Mouse (Mus musculus) kidney, embryonic 14.5 days (tissue): ENCODE results near the gene Nyx. TPM values are rescaled to one million over a fixed set of nuclear protein-coding genes. Genes with fewer than 3 reads are reported as not detected.
"Not testable (repeated sequence)": the region's sequence is repeated elsewhere in the genome, so short reads cannot be mapped to it uniquely, and the experiment has no call there.

ENCODE experiments used
- ATAC-seq: fragments of 200-750 bp; cut with Nextera tagmentation; 2 replicates; pipeline ENCODE4 v1.8.0; 2017; ENCODE audit warnings: moderate number of reproducible peaks, mild to moderate bottlenecking, moderate TSS enrichment, moderate library complexity; ENCODE audit not compliant: low FRiP score, low TSS enrichment
- H3K27ac ChIP-seq: fragments of 300-500 bp; sonication (generic); 2 replicates; pipeline ENCODE4 v1.5.1; 2014; ENCODE audit warnings: low read depth, mild to moderate bottlenecking, low read length, moderate library complexity, mixed read lengths
- H3K27me3 ChIP-seq: fragments of 300-500 bp; sonication (generic); 2 replicates; pipeline ENCODE4 v1.6.1; 2014; ENCODE audit warnings: mild to moderate bottlenecking, low read length; ENCODE audit not compliant: control insufficient read depth, insufficient read depth
- H3K36me3 ChIP-seq: fragments of 300-500 bp; sonication (generic); 2 replicates; pipeline ENCODE4 v1.6.1; 2014; ENCODE audit warnings: low read length, mixed read lengths; ENCODE audit not compliant: control insufficient read depth, insufficient read depth
- H3K4me1 ChIP-seq: fragments of 300-500 bp; sonication (generic); 2 replicates; pipeline ENCODE4 v1.6.1; 2014; ENCODE audit warnings: low read length, mixed read lengths; ENCODE audit not compliant: control insufficient read depth, insufficient read depth
- H3K4me2 ChIP-seq: fragments of 300-500 bp; sonication (generic); replicated peaks from 2 replicates; pipeline ENCODE4 v1.6.1; 2014; ENCODE audit warnings: low read depth, mild to moderate bottlenecking, low read length
- H3K4me3 ChIP-seq: fragments of 300-500 bp; sonication (generic); 2 replicates; pipeline ENCODE4 v1.5.1; 2014; ENCODE audit warnings: mild to moderate bottlenecking, low read length
- H3K9ac ChIP-seq: fragments of 300-500 bp; sonication (generic); 2 replicates; pipeline ENCODE4 v1.6.1; 2014; ENCODE audit warnings: low read depth, mild to moderate bottlenecking, low read length, moderate library complexity
- H3K9me3 ChIP-seq: fragments of 300-500 bp; sonication (generic); 2 replicates; pipeline ENCODE4 v1.6.1; 2016; ENCODE audit warnings: low read length; ENCODE audit not compliant: control insufficient read depth
- WGBS: fragments of 180-500 bp; shearing (Covaris S2); extraction: QIAGEN DNeasy Blood & Tissue Kit; methylation state at CpG from one replicate; pipeline ENCODE4 v1.1.7; 2014; 5-methylcytosine and 5-hydroxymethylcytosine counted together
- polyA plus RNA-seq: library from polyadenylated mRNA; unstranded; fragments of >200 nt; fragmentation: Nextera tagmentation; extraction: Ambion mirVana; gene quantifications from 2 replicates; pipeline ENCODE4 v1.2.1, GENCODE M21; 2014

Nyx gene
- not detected in 2 replicates for polyA plus RNA-seq

GRCm38 (mm10) chrX:13465810-13466209, at the start of gene Nyx:
TSS of gene Nyx (plus strand) at chrX:13466110.
- no peak within 1 kb of the TSS for H3K4me2 ChIP-seq
- H3K4me3 ChIP-seq, result no peak within 1 kb of the TSS
- H3K9ac ChIP-seq, result no peak within 1 kb of the TSS
- 87% methylated on average over 3 of the region's 3 CpGs for WGBS
- H3K27me3 ChIP-seq, result peaks cover 3% of the 10 kb centered on the region; the same call in 1 of the 2 replicates
- no peaks in the 10 kb centered on the region for H3K9me3 ChIP-seq
- H3K4me1 ChIP-seq, result no peaks in the 10 kb centered on the region
- no peak within 1 kb of the TSS for H3K27ac ChIP-seq
- no peaks in the 10 kb centered on the region for H3K36me3 ChIP-seq
- ATAC-seq, result no peak

- no peak for ATAC-seq
- 52% methylated on average over 4 of the region's 4 CpGs for WGBS
Measured at GRCm38 (mm10) chrX:13422047-13422446, 43.9 kb upstream of the Nyx start.

GRCm38 (mm10) chrX:13431421-13431820, 34.5 kb upstream of the Nyx start:
- WGBS, result 65% methylated on average over 6 of the region's 6 CpGs
- Histone ChIP-seq H3K36me3 (no peaks in the 10 kb centered on the region), H3K4me3 (no peak overlapping the region), H3K4me2 (no peak overlapping the region), H3K9me3 (no peaks in the 10 kb centered on the region), H3K27ac (no peak overlapping the region), H3K27me3 (no peaks in the 10 kb centered on the region; the same call in 1 of the 2 replicates), H3K4me1 (no peaks in the 10 kb centered on the region), H3K9ac (no peak overlapping the region)
- no peak for ATAC-seq

More at GRCm38 (mm10) chrX:13422047-13422446, 43.9 kb upstream of the Nyx start:
- Histone ChIP-seq H3K27me3 (peaks cover 3% of the 10 kb centered on the region; the same call in 1 of the 2 replicates), H3K27ac (no peak overlapping the region), H3K9me3 (no peaks in the 10 kb centered on the region), H3K36me3 (no peaks in the 10 kb centered on the region), H3K4me1 (no peaks in the 10 kb centered on the region), H3K4me2 (no peak overlapping the region), H3K9ac (no peak overlapping the region), H3K4me3 (no peak overlapping the region)

GRCm38 (mm10) chrX:13436042-13436441, 29.9 kb upstream of the Nyx start:
- H3K27ac ChIP-seq, H3K4me1 ChIP-seq, H3K36me3 ChIP-seq, H3K27me3 ChIP-seq, H3K9ac ChIP-seq, ATAC-seq, H3K4me3 ChIP-seq, H3K4me2 ChIP-seq, H3K9me3 ChIP-seq: not testable (repeated sequence)
- 96% methylated on average over 2 of the region's 2 CpGs for WGBS

GRCm38 (mm10) chrX:13456544-13456943, 9.4 kb upstream of the Nyx start:
- H3K9me3 ChIP-seq, H3K4me2 ChIP-seq, H3K9ac ChIP-seq, H3K27ac ChIP-seq, H3K27me3 ChIP-seq, ATAC-seq, H3K4me1 ChIP-seq, H3K36me3 ChIP-seq, H3K4me3 ChIP-seq: not testable (repeated sequence)
- WGBS, result 89% methylated on average over 9 of the region's 9 CpGs

GRCm38 (mm10) chrX:13458766-13459165, 7.1 kb upstream of the Nyx start:
- 90% methylated on average over 1 of the region's 1 CpGs for WGBS
- H3K4me1 ChIP-seq, result no peaks in the 10 kb centered on the region

GRCm38 (mm10) chrX:13461266-13462261, 4.3 kb upstream of the Nyx start:
- 21% methylated on average over 46 of the region's 46 CpGs for WGBS
- H3K27me3 ChIP-seq, result peaks cover 3% of the 10 kb centered on the region; the same call in 1 of the 2 replicates
- H3K4me2 ChIP-seq, result peak overlapping the region; percentile 38
- ATAC-seq, result peak; percentile 97
- peak overlapping the region; percentile 36 for H3K4me3 ChIP-seq
- H3K9me3 ChIP-seq, result no peaks in the 10 kb centered on the region
- peak overlapping the region; percentile 59 for H3K9ac ChIP-seq
- peak overlapping the region; percentile 42; the same call in 1 of the 2 replicates for H3K27ac ChIP-seq
- no peaks in the 10 kb centered on the region for H3K4me1 ChIP-seq
- no peaks in the 10 kb centered on the region for H3K36me3 ChIP-seq

More at GRCm38 (mm10) chrX:13458766-13459165, 7.1 kb upstream of the Nyx start:
- H3K36me3 ChIP-seq, result no peaks in the 10 kb centered on the region
- H3K4me2 ChIP-seq, result no peak overlapping the region
- no peak overlapping the region for H3K9ac ChIP-seq
- no peak overlapping the region for H3K27ac ChIP-seq
- no peaks in the 10 kb centered on the region for H3K9me3 ChIP-seq
- ATAC-seq, result no peak
- H3K4me3 ChIP-seq, result no peak overlapping the region
- peaks cover 3% of the 10 kb centered on the region; the same call in 1 of the 2 replicates for H3K27me3 ChIP-seq

- no peak for ATAC-seq
- 85% methylated on average over 2 of the region's 2 CpGs for WGBS
- H3K4me2 ChIP-seq, result no peak overlapping the region
- no peaks in the 10 kb centered on the region for H3K36me3 ChIP-seq
- no peak overlapping the region for H3K9ac ChIP-seq
- no peak overlapping the region for H3K4me3 ChIP-seq
- no peak overlapping the region for H3K27ac ChIP-seq
- peaks cover 3% of the 10 kb centered on the region; the same call in 1 of the 2 replicates for H3K27me3 ChIP-seq
- H3K4me1 ChIP-seq, result no peaks in the 10 kb centered on the region
- no peaks in the 10 kb centered on the region for H3K9me3 ChIP-seq
Measured at GRCm38 (mm10) chrX:13462982-13463517, 2.9 kb upstream of the Nyx start.

- no peak overlapping the region for H3K27ac ChIP-seq
- ATAC-seq, result no peak
- no peak overlapping the region for H3K4me3 ChIP-seq
- no peak overlapping the region for H3K9ac ChIP-seq
- H3K4me1 ChIP-seq, result no peaks in the 10 kb centered on the region
- H3K4me2 ChIP-seq, result no peak overlapping the region
- H3K27me3 ChIP-seq, result peaks cover 3% of the 10 kb centered on the region; the same call in 1 of the 2 replicates
- WGBS, result 90% methylated on average over 2 of the region's 2 CpGs
- H3K9me3 ChIP-seq, result no peaks in the 10 kb centered on the region
- H3K36me3 ChIP-seq, result no peaks in the 10 kb centered on the region
Measured at GRCm38 (mm10) chrX:13466681-13467080, 771 bp downstream of the Nyx start.
